Mouse (Mus musculus) G1E-ER4 (cell line): ENCODE measurements around the gene Ndufv2. TPM values are rescaled to one million over a fixed set of nuclear protein-coding genes. Genes with fewer than 3 reads are reported as not detected.

Experiments used
- GATA1 ChIP-seq: IDR thresholded peaks from one replicate; pipeline ENCODE4 v1.8.0; 2012; ENCODE audit warnings: low read length, inconsistent platforms
- polyA plus RNA-seq: library from polyadenylated mRNA; stranded (reverse); fragments of >175 nt; gene quantifications from 2 replicates; pipeline ENCODE4 v1.2.3, GENCODE M21; 2012

The Ndufv2 gene
- polyA plus RNA-seq, 1 experiment = 158 TPM

DNA sequence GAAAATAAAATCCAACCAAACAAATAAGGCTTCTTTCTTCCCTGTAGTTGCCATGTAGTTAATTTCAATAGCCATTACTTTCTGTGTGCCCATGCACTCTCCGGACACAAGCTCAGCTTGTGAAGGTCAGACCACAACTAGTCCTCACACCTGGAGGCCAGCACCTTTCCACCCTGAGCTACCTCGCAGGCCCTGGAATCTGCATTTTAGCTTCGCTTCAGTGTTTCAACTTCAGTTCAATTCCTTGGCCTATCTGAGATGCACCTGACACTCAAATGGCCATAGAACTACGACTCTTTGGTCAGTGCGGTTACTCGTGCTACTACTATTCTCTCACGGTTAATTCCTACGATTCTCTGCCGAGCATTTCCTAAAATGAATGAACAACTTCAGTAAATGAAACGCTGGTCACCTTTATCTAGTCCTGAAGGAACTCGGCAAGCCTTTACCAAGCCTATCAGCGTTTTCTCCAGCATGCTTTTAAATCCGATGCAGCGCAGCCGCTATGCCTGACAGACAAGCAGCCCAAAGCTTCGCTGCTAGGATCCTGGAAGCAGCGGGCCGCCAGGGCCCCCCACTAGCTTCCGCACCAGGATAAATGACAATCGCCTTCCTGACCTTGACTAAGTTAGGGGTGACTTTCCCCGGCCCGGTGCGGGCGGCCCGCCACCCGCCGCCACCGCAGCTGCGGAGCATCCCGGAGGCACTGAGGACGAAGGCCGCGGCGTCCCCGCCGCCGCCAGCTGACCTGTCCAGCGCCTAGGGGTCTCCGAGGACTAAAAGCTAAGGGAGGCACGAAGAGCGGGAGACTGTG is 586 bp downstream of the Ndufv2 start:
- no peak for TF ChIP-seq GATA1

- no peak for TF ChIP-seq GATA1
Observed at GRCm38 (mm10) chr17:66092664-66093063, 8.7 kb downstream of the Ndufv2 start.

GRCm38 (mm10) chr17:66092065-66092464 is 9.3 kb downstream of the Ndufv2 start:
- TF ChIP-seq GATA1 = no peak

- TF ChIP-seq GATA1 = no peak
Observed at GRCm38 (mm10) chr17:66091392-66091791, 10.0 kb downstream of the Ndufv2 start.

GRCm38 (mm10) chr17:66090251-66090650 is 11.1 kb downstream of the Ndufv2 start:
- no peak for TF ChIP-seq GATA1

DNA sequence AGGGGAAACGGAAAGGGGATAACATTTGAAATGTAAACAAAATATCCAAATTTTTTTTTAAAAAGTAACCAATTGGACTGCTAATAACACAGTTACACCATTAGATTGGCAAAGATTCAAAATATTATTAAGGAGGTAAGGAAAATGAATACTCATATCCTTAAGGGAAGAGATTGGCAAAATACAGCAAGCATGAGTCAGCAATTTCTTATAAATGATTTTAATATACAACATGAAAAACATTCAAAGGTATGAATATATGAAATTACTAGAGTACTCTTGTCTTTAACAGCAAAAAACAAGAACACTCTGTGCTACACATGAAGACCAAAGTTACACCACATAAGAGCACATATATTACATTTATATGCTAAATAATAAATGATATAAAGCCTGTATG is 16.3 kb downstream of the Ndufv2 start:
- TF ChIP-seq GATA1 = no peak

DNA sequence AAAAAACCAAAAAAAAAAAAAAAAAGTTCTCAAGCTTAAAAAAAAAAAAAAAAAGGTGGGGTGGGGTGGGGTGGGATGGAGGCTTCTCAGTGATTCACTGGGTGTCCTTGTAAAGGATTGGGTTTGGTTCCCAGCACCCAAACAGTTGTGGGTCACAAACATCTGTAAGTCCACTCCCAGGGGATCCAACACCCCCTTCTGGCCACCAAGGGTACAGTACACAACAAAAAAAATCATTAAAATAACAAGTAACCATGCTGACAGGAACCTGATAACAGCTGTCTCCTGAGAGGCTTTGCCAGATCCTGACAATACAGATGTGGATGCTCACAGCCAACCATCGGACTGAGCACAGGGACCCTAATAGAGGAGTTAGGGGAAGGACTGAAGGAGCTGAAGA is 16.9 kb downstream of the Ndufv2 start:
- TF ChIP-seq GATA1 = no peak

DNA sequence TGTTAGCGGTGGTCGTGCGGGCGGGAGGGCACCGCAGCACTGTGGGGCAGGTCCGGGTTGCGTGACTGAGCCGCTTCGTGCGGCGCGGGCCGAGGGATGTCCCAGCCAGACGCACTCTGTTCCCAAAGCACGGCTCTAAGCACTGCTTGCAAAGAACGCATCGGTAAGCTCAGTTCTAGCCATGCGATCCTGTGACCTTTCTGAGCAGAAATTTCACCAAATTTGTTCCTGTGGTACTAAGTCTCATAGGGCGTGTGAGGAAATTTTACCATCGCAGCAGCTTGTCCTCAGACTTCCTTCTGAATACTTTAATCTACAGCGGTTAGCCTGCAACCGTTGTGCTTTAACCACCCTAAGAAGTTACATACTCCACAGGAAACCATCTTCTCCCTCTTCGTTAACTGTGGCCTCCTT is 23.9 kb downstream of the Ndufv2 start:
- TF ChIP-seq GATA1 = no peak

GRCm38 (mm10) chr17:66076934-66077333 is 24.4 kb downstream of the Ndufv2 start, which contains the start of gene Ankrd12:
Ankrd12 (minus strand) TSS chr17:66077089.
- no peak for TF ChIP-seq GATA1

GRCm38 (mm10) chr17:66076174-66076927 is 25.0 kb downstream of the Ndufv2 start:
- no peak for TF ChIP-seq GATA1

- no peak for TF ChIP-seq GATA1
Observed at GRCm38 (mm10) chr17:66075827-66076173, 25.6 kb downstream of the Ndufv2 start.

DNA sequence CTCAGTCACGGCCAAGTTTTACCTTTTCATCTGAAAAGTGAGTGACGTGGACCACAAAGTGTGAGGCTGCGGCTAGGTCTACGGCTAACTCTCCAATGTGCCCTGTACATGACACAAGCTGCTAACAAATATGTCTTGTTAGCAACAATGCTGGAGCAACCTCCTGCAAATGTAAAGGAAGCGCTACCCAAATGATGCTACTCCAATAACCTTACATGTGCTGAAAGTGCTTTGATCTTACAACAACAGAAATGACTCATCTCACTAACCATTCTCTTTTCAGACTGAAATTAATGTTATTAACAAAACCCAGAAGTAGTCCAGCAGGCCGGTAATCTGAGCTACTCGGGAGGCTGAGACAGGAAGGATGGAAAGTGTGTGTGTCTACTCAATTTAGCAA is 27.4 kb downstream of the Ndufv2 start:
- no peak for TF ChIP-seq GATA1

- no peak for TF ChIP-seq GATA1
Observed at GRCm38 (mm10) chr17:66065115-66065514, 36.2 kb downstream of the Ndufv2 start.

GRCm38 (mm10) chr17:66061241-66061938 is 40.0 kb downstream of the Ndufv2 start:
- TF ChIP-seq GATA1 = no peak

DNA sequence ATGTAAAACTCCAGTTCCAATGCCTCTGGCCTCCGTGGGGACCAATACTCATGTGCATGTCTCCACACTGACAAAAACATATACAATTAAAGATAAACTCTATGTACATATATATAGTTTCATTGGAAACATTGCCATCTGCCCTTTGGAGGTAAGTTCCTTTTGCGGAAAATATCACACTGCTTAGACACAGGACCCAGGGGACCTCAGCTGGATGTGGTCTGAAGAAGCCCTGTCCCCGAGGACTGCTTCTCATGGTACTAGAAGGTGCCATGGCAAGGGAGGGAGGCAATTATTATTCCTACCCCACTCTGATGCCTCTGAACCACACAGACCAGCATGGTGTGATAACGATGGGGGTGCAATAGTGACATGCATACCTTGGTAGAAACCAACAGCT is 43.2 kb downstream of the Ndufv2 start:
- TF ChIP-seq GATA1 = no peak

GRCm38 (mm10) chr17:66057145-66057544 is 44.2 kb downstream of the Ndufv2 start:
- TF ChIP-seq GATA1 = no peak
